Mouse (Mus musculus): ENCODE measurements around the gene Slc34a2. TPM values are rescaled to one million over a fixed set of nuclear protein-coding genes. Genes with fewer than 3 reads are reported as not detected.

Slc34a2 gene
- polyA plus RNA-seq (2012; rRNA removed): 26.3 and 26.7 TPM in 2 replicates

DNA sequence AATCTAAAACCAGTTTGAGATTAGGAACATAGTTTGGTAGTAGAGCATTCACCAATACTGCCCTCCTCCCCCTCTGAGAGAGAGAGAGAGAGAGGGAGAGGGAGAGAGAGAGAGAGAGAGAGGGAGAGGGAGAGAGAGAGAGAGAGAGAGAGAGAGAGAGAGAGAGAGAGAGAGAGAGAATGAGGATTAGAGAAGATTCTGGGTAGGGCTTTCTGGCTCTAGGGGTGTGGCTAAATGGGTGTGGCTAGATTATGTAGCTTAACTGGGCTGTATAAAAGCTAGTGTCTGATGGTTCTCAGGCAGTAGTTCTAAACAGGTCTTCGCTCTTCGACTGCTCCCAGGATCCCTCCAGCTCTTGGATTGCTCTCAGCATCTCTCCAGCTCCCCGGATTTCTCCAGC lies at the start of gene Slc34a2:
TSS of gene Slc34a2 (plus strand) at position 301 of the 400 bp plus-strand sequence.

Other genes starting within 250 kb of the Slc34a2 start
- gene Anapc4, start 204.1 kb upstream of the Slc34a2 start, polyA plus RNA-seq (2012; rRNA removed): 8.2 and 8.5 TPM in 2 replicates
- gene Sel1l3, start 175.8 kb downstream of the Slc34a2 start, polyA plus RNA-seq (2012; rRNA removed): 39.0 and 49.8 TPM in 2 replicates
- gene Smim20, start 229.0 kb downstream of the Slc34a2 start, polyA plus RNA-seq (2012; rRNA removed): 47.1 and 49.0 TPM in 2 replicates

Measured in colon, adult 2 months (tissue).